Mouse (Mus musculus) myocyte (in vitro differentiated cells): ENCODE data around the gene Lrrc2.

Source experiments
- CEBPB ChIP-seq: IDR thresholded peaks from 2 replicates; pipeline ENCODE4 v1.6.1; 2011; ENCODE audit warnings: mild to moderate bottlenecking, moderate library complexity; ENCODE audit not compliant: poor library complexity, insufficient read depth, severe bottlenecking
- MAX ChIP-seq: IDR thresholded peaks from one replicate; pipeline ENCODE4 v1.6.1; 2011; ENCODE audit warnings: low read depth, mild to moderate bottlenecking, control low read depth
- MYOG ChIP-seq, 3 experiments: IDR thresholded peaks; one replicate each; pipeline ENCODE4 v1.6.1; 2011; ENCODE audit warnings: control low read depth in 2 of 3, low read depth in 2 of 3, mild to moderate bottlenecking in 2 of 3; ENCODE audit not compliant: insufficient read length in 2 of 3, control insufficient read depth in 1 of 3, insufficient read depth in 1 of 3
- POLR2A ChIP-seq: IDR thresholded peaks from one replicate; pipeline ENCODE4 v1.6.1; 2011; ENCODE audit warnings: low read depth, mild to moderate bottlenecking, control low read depth, moderate library complexity; ENCODE audit not compliant: insufficient read length
- POLR2AphosphoS2 ChIP-seq: IDR thresholded peaks from one replicate; pipeline ENCODE4 v1.6.1; 2011; ENCODE audit warnings: low read depth, control low read depth; ENCODE audit not compliant: insufficient read length
- SRF ChIP-seq: IDR thresholded peaks from one replicate; pipeline ENCODE4 v1.6.1; 2011; ENCODE audit warnings: low read depth; ENCODE audit not compliant: control insufficient read depth, insufficient read length
- TCF12 ChIP-seq: IDR thresholded peaks from one replicate; pipeline ENCODE4 v1.6.1; 2011; ENCODE audit warnings: mild to moderate bottlenecking, control low read depth; ENCODE audit not compliant: poor library complexity, insufficient read depth, severe bottlenecking
- TCF3 ChIP-seq: IDR thresholded peaks from one replicate; pipeline ENCODE4 v1.6.1; 2011; ENCODE audit warnings: low read depth, control low read depth; ENCODE audit not compliant: insufficient read length
- USF1 ChIP-seq: IDR thresholded peaks from one replicate; pipeline ENCODE4 v1.6.1; 2011; ENCODE audit warnings: low read depth, mild to moderate bottlenecking, control low read depth, moderate library complexity

GRCm38 (mm10) chr9:110951866-110952265 lies 521 bp downstream of the Lrrc2 start:
- TF ChIP-seq TCF3 (no peak), MYOG (IDR thresholded peaks at IDR 0.05; ENCODE audit: control insufficient read depth in 1 of 3, insufficient read depth in 1 of 3, insufficient read length in 2 of 3, low read depth in 2 of 3) (no peak), POLR2A (no peak), MAX (no peak), SRF (no peak), TCF12 (no peak), USF1 (no peak), CEBPB (no peak), POLR2AphosphoS2 (no peak)
